Mouse (Mus musculus): ENCODE measurements around the gene Otud7b.
A peak's percentile ranks its signal among the peaks of the same experiment; 100 is the strongest.

Gene Otud7b

GRCm38 (mm10) chr3:96104261-96105065 lies at the start of gene Otud7b:
Gene Otud7b (plus strand): TSS chr3:96104527.
- peak; percentile 79 for DNase-seq

GRCm38 (mm10) chr3:96055294-96055693 lies 49.0 kb upstream of the Otud7b start:
- no peak for DNase-seq

DNA sequence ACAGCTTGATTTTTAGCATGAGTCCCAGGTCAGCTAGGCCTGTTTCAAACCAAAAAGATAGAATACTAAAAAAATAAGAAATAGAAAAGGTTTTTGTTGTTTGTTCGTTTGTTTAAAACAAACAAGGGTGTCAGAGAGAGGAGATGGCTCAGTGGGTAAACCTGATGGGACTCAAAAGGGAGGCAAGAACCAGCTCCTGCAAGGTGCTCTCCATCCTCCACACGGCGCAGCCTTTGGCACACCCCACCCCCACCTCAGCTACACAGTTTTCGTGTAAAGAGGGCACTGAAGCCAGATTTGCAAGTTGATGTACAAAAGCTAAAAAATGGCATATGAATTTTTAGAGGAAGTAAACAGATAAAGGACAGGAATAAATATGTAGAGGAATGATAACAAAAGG lies 48.3 kb upstream of the Otud7b start:
- DNase-seq: no peak

DNA sequence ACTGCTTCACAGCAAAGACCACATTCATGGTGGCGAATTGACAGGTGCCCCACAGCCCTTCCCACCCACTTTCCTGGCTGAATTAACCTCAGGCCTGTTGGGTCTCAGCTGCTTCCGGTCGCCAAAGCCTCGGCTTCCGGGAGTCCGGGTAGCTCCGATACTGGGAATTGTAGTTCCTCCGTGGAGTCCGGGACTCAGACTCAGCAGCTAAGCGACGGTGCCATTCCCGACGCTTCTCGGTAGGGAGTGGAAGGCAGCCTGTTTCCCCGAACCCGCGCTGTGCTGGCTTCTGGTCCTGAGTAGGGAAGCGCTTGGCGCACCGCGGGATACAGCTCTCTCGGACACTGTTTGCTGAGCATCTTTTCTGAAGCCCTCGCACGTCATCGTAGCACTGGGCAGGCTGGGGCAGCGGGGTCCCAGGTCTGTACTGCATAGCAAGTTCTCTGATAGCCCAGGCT lies 46.6 kb upstream of the Otud7b start:
- peak; percentile 86 for DNase-seq

DNA sequence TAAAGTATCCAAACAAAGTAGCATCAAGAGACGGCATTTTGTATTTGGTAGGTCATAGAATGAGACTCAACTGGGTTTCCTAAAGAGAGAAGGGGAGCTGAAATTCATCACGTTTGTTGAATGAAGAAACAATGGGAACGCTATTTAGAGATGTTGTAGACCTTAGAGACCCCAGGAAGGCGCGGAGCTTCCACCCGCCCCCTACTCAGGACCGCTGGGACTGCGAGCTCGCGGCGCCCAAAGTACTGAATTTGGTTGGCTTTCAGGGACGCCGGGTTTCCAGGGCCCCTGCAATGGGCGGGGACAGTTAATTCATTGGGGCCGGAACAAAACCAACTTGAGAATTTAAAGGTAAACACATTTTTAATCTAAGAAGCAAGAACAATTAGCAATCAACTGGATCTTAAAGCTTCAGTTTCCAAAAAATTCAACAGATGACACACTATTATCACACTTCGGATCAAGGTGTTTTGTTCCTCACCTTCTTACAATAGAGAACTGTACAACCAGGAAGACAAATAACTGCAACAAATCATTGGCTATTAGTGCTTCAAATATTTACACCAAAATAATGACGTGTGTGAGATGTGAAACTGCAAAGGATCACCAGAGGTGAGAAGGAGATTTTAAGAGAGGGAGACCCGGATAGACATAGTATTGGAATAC lies 46.0 kb upstream of the Otud7b start, which contains the start of gene Vps45:
TSS of gene Vps45 (minus strand) at position 236 of the 666 bp plus-strand sequence.
- DNase-seq: peak; percentile 82

DNA sequence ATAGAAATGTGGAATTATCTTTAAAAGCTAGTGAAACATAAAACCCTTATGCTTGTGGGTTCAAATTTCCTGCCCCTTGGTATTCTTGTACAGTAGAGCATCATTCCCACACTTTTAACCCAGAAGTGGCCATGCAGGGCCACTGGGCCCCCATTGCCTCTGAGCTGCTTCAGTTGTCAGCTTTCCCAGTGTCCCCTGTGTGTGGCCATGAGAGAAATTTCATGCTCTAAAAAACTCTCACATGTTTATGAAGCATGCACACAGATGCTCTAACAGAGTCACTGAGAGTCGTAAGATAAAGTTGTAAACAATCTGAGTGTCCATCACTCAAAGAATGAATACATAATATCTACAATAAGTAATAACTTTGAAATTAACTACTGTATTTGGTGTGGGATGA lies 44.2 kb upstream of the Otud7b start:
- DNase-seq: no peak

GRCm38 (mm10) chr3:96063299-96063698 lies 41.0 kb upstream of the Otud7b start:
- no peak for DNase-seq

GRCm38 (mm10) chr3:96064217-96064616 lies 40.1 kb upstream of the Otud7b start:
- DNase-seq: no peak

GRCm38 (mm10) chr3:96065147-96065546 lies 39.2 kb upstream of the Otud7b start:
- DNase-seq: no peak

DNA sequence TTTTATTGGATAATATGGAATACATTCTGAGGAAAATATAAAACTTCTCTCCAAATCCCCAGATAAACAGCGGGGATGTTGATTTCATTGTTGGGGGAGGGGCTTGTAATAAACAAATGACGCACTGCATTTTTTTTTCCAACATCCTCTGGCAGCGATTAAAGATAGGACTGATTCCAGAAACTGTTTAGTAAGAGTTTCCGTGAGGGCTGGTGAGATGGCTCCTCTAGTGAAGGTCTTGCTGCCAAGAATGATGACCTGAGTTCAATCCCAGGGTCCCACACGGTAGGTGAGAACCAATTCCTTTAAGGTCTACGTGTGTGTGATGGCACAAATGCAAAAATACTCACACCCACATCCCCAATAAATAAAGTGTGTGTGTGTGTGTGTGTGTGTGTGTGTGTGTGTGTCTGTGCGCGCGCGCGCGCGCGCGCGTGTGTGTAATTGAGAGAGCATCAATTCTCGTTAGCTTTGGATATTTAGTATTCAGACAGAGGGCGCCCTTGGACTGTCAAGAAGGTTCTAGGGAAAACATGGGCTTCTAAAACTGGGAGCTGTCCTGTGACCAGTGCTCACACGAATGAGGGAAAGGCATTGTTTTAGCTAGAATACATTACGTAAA lies 38.5 kb upstream of the Otud7b start:
- peak; percentile 47 for DNase-seq

DNA sequence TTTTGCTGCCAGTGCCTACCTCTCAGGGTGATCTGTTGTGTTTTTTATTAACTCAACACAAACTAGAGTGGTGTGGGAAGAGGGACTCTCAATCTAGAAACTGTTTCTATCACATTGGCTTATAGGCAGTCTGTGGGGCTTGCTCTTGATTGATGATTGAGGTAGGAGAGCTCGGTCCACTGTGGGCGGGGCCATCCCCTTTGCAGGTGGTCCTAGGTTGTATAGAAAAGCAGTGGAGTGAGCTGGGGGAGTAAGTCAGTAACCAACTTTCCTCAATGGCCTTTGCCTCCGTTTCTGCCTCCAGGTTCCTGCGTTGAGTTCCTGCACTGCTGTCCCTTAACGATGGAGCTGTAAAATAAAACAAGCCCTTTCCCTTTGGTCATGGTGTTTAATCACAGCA lies 37.6 kb upstream of the Otud7b start:
- no peak for DNase-seq

DNA sequence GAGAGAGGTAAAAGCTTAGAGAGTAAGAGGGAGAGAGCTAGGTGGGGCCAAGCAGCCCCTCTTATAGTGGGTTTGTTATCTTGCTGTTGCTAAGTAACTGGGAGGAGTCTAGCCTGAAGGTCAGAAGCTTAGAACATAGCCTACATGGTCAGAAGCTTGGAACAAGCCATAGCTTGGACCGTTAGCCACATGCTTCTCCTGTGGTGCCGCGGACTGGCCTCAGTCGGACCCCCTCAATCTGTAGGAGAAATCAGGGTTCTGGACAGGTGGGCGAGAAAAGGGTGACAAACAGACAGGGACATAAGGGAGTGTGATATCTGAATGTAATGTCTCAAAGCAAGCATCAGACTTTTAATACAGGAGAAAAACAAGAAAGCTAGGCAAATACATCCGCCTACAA lies 35.3 kb upstream of the Otud7b start:
- DNase-seq: no peak

GRCm38 (mm10) chr3:96069542-96069941 lies 34.8 kb upstream of the Otud7b start:
- no peak for DNase-seq

- DNase-seq: no peak
These were observed 34.1 kb upstream of the Otud7b start for GRCm38 (mm10) chr3:96070241-96070640.

DNA sequence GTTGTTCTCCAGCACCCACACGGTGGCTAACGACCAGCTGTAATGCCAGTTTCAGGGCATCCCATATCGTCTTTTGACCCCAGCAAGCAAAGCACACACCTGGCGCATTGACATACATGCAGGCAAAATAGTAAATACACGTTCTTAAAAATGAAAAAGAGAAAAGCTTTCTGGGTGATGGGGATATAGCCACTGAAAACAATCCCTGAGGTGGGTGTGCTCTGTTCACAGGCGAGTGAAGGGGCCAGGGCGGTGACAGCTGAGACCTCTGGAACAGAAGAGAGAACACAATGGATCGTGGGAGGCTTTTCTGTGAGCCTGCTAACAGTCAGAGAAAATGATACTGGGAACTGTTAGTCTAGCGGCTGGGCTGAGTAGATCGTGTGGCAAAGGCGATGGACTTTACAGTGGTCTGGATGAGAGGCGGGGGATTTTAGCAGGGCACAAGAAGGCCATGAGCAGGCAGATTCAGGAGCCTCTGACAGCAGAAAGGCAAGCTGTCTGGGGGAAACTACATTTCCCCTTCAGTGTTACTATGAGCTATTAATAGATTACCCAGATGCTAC lies 31.3 kb upstream of the Otud7b start:
- no peak for DNase-seq

DNA sequence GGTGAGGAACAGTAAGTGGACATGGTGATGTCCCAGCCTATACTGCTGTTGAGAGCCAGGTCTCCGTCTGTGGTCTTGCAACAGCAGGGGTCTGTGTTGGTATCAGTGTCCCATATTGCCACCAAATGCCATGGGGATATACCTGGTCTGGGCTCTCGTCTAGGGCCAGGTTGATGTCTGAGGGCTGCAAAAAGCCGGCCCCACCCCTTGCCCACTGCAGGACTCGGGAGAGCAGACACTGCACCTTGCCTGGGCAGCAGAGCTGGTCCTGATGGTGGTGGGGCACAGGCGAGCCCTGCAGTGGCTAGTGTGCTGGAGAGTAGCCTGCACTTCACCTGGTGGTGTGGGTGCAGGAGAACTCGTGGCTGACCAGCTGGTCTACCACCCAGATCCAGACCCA lies 26.3 kb upstream of the Otud7b start:
- DNase-seq: no peak

DNA sequence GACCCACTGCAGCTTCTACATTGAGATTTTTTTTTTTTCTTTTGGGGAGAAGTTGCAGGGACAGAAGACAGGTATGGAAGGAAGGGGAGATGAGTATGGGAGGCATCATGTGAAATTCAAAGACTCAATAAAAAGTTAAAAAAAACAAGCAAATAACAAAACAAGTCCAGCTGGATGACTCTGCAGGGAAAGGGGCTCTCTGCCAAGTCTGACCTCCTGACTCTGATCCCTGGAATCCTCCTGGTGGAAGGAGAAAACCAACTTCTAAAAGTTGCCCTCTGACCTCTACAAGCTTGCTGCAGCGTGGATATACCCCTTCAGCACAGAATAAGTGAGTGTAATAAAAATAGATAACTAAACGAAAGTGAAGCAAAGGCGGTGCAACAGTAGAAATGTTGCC lies 25.6 kb upstream of the Otud7b start:
- no peak for DNase-seq

- DNase-seq: no peak
These were observed 23.3 kb upstream of the Otud7b start for GRCm38 (mm10) chr3:96081006-96081405.

DNA sequence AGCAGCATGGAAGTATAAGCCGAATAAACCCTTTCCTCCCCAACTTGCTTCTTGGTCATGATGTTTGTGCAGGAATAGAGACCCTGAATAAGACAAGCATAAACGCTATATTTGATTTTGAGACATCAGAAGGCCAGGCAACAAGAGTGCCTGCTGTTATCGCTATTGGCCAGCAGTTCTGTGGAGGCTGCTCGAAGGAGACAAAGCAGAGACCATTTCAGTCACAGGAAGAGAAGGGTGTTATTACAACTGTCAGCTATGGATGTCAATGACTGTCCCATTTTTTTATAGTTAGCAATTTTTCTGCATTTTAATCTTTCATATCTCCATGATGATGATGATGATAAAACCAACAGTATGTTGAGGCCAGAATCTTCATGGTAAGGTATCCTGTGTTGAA lies 22.7 kb upstream of the Otud7b start:
- DNase-seq: no peak

DNA sequence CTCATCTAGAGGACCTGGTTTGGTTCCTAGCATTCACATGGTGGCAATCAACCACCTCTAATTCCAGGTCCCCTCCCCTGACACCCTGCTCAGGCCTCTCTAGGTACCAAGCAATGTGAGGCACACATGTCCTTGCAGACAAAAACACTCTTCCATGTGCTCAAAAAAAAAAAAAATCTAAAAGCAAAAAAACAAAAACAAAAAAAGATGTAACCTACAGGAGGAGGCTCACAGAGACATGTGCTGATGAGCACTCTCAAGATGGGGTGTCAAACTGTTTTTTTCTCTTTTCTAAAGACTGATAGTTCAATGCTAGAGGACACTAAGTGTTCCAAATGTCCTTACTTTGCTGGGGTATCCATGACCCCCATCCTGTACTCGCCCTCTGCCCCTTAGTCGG lies 22.2 kb upstream of the Otud7b start:
- no peak for DNase-seq

- DNase-seq: no peak
These were observed 21.4 kb upstream of the Otud7b start for GRCm38 (mm10) chr3:96082714-96083508.

- no peak for DNase-seq
These were observed 20.1 kb upstream of the Otud7b start for GRCm38 (mm10) chr3:96084146-96084755.

Data from right cerebral cortex, postnatal 25 days (tissue).